Mouse (Mus musculus) kidney, adult 2 months (tissue): Measurements from ENCODE around the gene Setdb1.

Source experiments
- CTCF ChIP-seq: fragments of 200-500 bp; conservative IDR thresholded peaks from 2 replicates; pipeline ENCODE4 v1.5.1; 2011; ENCODE audit warnings: low read depth, mild to moderate bottlenecking, control low read depth, low read length, moderate library complexity, mixed read lengths; ENCODE audit not compliant: insufficient read depth, insufficient read length
- POLR2A ChIP-seq: fragments of 200-500 bp; IDR thresholded peaks from one replicate; pipeline ENCODE4 v1.6.1; 2011; ENCODE audit warnings: low read depth, low read length, control low read depth

DNA sequence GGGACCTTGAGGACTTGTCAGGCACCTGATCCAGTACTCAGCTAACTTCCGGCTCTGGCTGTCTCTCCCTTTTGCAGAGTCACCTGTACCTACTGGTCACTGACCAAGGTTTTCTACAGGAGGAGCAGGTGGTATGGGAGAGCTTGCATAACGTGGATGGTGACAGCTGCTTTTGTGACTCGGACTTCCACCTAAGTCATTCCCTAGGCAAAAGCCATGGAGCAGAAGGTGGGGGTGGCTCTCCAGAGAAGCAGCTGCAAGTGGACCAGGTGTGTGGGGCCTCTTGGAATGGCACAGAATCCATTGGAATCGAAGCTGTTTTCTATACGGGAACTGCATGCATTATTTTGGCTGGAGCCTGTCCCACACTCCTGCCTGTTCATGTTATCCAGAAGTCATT is 62.3 kb downstream of the Setdb1 start:
- no peak for TF ChIP-seq POLR2A
- TF ChIP-seq CTCF = no peak
